Mouse (Mus musculus): Measurements from ENCODE around the gene Plekhm1. TPM values are rescaled to one million over a fixed set of nuclear protein-coding genes. Genes with fewer than 3 reads are reported as not detected.
A peak's percentile ranks its signal among the peaks of the same experiment; 100 is the strongest.

Plekhm1 gene
- polyA plus RNA-seq, 1 experiment from 2014 or later: 9.2 TPM

- peaks cover 29% of the 10 kb centered on the region for H3K27me3 ChIP-seq (ENCODE audit: insufficient read depth, low read length)
- no peak for ATAC-seq (ENCODE audit: low FRiP score, low TSS enrichment)
- no peaks in the 10 kb centered on the region for H3K9me3 ChIP-seq (ENCODE audit: low read length)
- no peak overlapping the region for H3K4me3 ChIP-seq (ENCODE audit: low read length)
- H3K36me3 ChIP-seq (ENCODE audit: insufficient read depth, low read length): peaks cover 14% of the 10 kb centered on the region; the same call in 1 of the 2 replicates
- no peak overlapping the region for H3K4me2 ChIP-seq (replicated peaks; ENCODE audit: low read depth, low read length)
- H3K4me1 ChIP-seq (ENCODE audit: insufficient read depth, low read length): peaks cover 41% of the 10 kb centered on the region
- H3K27ac ChIP-seq (ENCODE audit: low read length): peak overlapping the region; percentile 13; the same call in 1 of the 2 replicates
- no peak overlapping the region for H3K9ac ChIP-seq (replicated peaks; ENCODE audit: low read length)
- 89% methylated on average over 3 of the region's 3 CpGs for WGBS
Measured at GRCm38 (mm10) chr11:103365022-103365421, 47.5 kb downstream of the Plekhm1 start.

DNA sequence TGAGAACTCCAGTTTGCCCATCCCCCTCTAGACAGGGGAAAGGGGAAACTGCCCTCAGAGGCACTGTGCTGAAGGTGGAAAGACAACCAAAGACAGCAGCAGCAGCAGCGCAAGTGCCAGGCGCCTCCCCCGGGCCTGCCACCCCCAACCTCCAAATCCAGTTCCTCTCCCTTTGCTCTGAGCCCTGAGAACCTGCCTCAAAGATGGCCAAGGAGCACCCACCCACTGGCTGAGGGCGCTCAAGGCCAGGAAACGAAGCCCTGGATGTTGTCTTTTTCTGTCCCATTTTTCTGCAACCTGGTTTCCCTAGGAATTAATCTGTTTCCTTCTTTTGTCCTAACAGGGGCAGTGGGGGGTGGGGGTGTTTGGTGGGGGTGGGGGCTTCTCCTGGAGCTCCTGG lies 48.2 kb downstream of the Plekhm1 start:
- peak overlapping the region; percentile 95 for H3K4me2 ChIP-seq (replicated peaks; ENCODE audit: low read depth, low read length)

DNA sequence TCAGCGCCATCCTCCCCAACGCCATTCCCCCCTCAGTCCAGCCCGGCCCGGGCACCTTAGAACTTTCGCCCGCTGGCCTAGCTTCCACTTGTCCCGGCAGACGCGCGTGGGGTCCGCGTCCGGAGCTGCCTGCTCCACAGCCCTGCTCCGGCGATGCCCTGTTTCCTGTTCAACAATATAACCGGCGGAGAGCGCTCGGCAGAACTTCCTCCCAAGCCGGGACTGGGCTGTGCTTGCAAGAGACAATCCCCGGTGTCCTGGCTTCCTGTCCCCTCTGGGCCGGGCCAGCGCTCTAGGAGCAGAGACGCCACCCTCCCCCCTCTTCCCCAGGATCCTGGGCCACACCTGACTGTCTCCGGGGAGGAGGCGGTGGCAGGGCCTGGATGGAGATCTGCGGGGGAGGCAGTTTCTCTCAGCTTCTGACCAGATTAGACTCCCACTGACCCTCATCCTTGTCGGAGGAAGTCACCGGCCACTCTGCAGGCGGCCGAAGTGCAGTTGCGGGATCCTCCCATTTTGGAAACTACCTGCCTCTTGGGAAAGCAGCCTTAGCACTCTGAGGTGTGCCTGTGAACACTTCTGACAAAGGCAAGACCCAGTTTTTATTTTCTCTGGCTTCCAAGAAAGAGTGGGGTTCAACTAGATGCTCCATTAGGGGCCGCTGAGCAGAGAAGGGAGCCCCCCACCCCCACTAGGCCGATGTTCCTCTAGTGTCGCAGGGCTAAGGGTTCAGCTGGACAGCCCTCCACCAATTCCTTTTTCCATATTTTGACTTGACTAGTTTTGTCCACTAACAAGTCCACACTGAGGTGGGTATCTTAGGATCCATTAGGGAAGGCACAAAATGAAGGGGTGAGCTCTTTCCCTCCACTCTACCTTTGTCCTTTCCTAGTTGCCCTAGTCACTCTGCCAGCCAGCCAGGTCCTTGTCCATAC lies 49.0 kb downstream of the Plekhm1 start, which contains the start of gene Arhgap27:
Arhgap27 (minus strand) TSS at position 479 of the 935 bp plus-strand sequence.
- H3K27ac ChIP-seq (ENCODE audit: low read length): peak within 1 kb of the TSS; percentile 81
- H3K9ac ChIP-seq (replicated peaks; ENCODE audit: low read length): peak within 1 kb of the TSS; percentile 61
- ATAC-seq (ENCODE audit: low FRiP score, low TSS enrichment): peak; percentile 46
- H3K4me1 ChIP-seq (ENCODE audit: insufficient read depth, low read length): peaks cover 55% of the 10 kb centered on the region
- no peaks in the 10 kb centered on the region for H3K9me3 ChIP-seq (ENCODE audit: low read length)
- H3K4me2 ChIP-seq (replicated peaks; ENCODE audit: low read depth, low read length): peak within 1 kb of the TSS; percentile 95
- WGBS: 1% methylated on average over 35 of the region's 35 CpGs
- H3K27me3 ChIP-seq (ENCODE audit: insufficient read depth, low read length): peaks cover 29% of the 10 kb centered on the region
- peak within 1 kb of the TSS; percentile 48 for H3K4me3 ChIP-seq (ENCODE audit: low read length)
- peaks cover 11% of the 10 kb centered on the region; the same call in 1 of the 2 replicates for H3K36me3 ChIP-seq (ENCODE audit: insufficient read depth, low read length)

More for the DNA sequence above, 48.2 kb downstream of the Plekhm1 start:
- Histone ChIP-seq H3K4me1 (ENCODE audit: insufficient read depth, low read length) (peaks cover 48% of the 10 kb centered on the region), H3K9ac (replicated peaks; ENCODE audit: low read length) (no peak overlapping the region), H3K9me3 (ENCODE audit: low read length) (no peaks in the 10 kb centered on the region), H3K36me3 (ENCODE audit: insufficient read depth, low read length) (peaks cover 14% of the 10 kb centered on the region; the same call in 1 of the 2 replicates), H3K27ac (ENCODE audit: low read length) (peak overlapping the region; percentile 81), H3K4me3 (ENCODE audit: low read length) (no peak overlapping the region), H3K27me3 (ENCODE audit: insufficient read depth, low read length) (peaks cover 29% of the 10 kb centered on the region)
- 44% methylated on average over 5 of the region's 5 CpGs for WGBS
- ATAC-seq (ENCODE audit: low FRiP score, low TSS enrichment): no peak

DNA sequence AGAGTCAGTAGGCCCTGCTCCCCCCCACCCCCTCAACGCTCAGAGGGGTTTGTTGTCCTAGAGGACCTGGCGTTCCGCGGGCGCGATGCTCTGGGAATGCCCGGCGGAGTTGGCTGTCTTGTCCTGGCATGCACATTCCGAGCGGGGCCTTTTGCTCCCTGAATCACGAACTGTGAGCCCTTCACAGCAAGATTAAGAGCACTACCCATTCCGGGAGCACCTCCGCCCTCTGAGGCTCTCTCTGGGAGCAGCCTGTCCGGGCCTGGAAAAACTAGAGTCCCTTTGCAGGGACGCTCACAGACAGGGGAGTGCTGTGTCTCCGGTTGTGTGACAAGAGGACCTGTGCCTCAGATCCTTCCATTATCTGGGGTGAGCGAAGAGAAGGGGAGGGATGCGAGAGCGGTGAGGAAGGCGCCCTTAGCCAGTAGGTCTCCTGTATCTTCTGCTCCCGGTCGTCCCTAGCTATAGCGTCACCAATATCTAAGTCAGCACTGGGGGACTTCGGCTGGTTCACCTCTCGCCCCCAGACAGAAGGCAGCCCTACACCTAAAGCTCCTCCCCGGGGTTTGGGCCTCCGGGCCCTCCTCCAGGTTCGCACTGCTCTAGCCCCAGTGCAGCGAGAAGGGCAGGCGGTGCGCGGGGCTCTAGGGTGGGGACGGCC lies 49.8 kb downstream of the Plekhm1 start:
- peaks cover 57% of the 10 kb centered on the region for H3K4me1 ChIP-seq (ENCODE audit: insufficient read depth, low read length)
- under 1% methylated on average over 33 of the region's 33 CpGs for WGBS
- peak; percentile 35 for ATAC-seq (ENCODE audit: low FRiP score, low TSS enrichment)
- H3K9me3 ChIP-seq (ENCODE audit: low read length): no peaks in the 10 kb centered on the region
- H3K27me3 ChIP-seq (ENCODE audit: insufficient read depth, low read length): peaks cover 29% of the 10 kb centered on the region
- H3K4me2 ChIP-seq (replicated peaks; ENCODE audit: low read depth, low read length): peak overlapping the region; percentile 95
- peak overlapping the region; percentile 81 for H3K27ac ChIP-seq (ENCODE audit: low read length)
- H3K36me3 ChIP-seq (ENCODE audit: insufficient read depth, low read length): peaks cover 10% of the 10 kb centered on the region; the same call in 1 of the 2 replicates
- H3K4me3 ChIP-seq (ENCODE audit: low read length): peak overlapping the region; percentile 48
- H3K9ac ChIP-seq (replicated peaks; ENCODE audit: low read length): peak overlapping the region; percentile 61

- peaks cover 29% of the 10 kb centered on the region for H3K27me3 ChIP-seq (ENCODE audit: insufficient read depth, low read length)
- H3K9ac ChIP-seq (replicated peaks; ENCODE audit: low read length): peak overlapping the region; percentile 61
- WGBS: 5% methylated on average over 13 of the region's 13 CpGs
- no peaks in the 10 kb centered on the region for H3K9me3 ChIP-seq (ENCODE audit: low read length)
- H3K4me2 ChIP-seq (replicated peaks; ENCODE audit: low read depth, low read length): peak overlapping the region; percentile 95
- H3K36me3 ChIP-seq (ENCODE audit: insufficient read depth, low read length): peaks cover 4% of the 10 kb centered on the region; the same call in 1 of the 2 replicates
- ATAC-seq (ENCODE audit: low FRiP score, low TSS enrichment): peak; percentile 47; the same call in 1 of the 2 replicates
- peaks cover 58% of the 10 kb centered on the region for H3K4me1 ChIP-seq (ENCODE audit: insufficient read depth, low read length)
- H3K4me3 ChIP-seq (ENCODE audit: low read length): peak overlapping the region; percentile 48
- H3K27ac ChIP-seq (ENCODE audit: low read length): peak overlapping the region; percentile 81
Measured at GRCm38 (mm10) chr11:103362054-103362432, 50.4 kb downstream of the Plekhm1 start.

GRCm38 (mm10) chr11:103361396-103362053 lies 51.0 kb downstream of the Plekhm1 start:
- Histone ChIP-seq H3K36me3 (ENCODE audit: insufficient read depth, low read length) (no peaks in the 10 kb centered on the region; the same call in 1 of the 2 replicates), H3K27me3 (ENCODE audit: insufficient read depth, low read length) (peaks cover 29% of the 10 kb centered on the region), H3K4me3 (ENCODE audit: low read length) (peak overlapping the region; percentile 48), H3K27ac (ENCODE audit: low read length) (peak overlapping the region; percentile 81), H3K4me1 (ENCODE audit: insufficient read depth, low read length) (peaks cover 63% of the 10 kb centered on the region), H3K9me3 (ENCODE audit: low read length) (no peaks in the 10 kb centered on the region), H3K4me2 (replicated peaks; ENCODE audit: low read depth, low read length) (peak overlapping the region; percentile 95), H3K9ac (replicated peaks; ENCODE audit: low read length) (peak overlapping the region; percentile 77)
- WGBS: 3% methylated on average over 25 of the region's 25 CpGs
- ATAC-seq (ENCODE audit: low FRiP score, low TSS enrichment): peak; percentile 33; the same call in 1 of the 2 replicates

DNA sequence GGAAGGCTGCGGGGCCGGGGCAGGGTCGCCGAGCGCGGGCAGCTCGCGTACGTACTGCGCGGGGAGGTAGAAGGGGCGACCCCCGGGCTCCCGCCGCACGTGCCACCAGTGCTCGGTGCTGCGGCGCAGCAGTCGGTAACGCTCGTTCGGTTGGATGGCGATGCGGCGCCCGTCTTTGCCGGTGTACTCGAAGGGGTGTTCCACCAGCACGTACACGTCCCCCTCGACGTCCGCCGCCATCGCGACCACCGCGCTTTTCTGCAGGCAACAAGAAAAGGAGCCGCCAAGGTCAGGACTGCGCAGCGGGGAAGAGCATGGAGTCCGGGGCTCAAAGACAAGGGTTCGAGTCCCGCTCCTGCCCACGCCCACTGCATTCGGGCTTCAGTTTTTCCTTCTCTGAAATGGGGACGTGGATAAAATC lies 51.8 kb downstream of the Plekhm1 start:
- Histone ChIP-seq H3K27ac (ENCODE audit: low read length) (peak overlapping the region; percentile 57; the same call in 1 of the 2 replicates), H3K4me3 (ENCODE audit: low read length) (peak overlapping the region; percentile 48), H3K4me2 (replicated peaks; ENCODE audit: low read depth, low read length) (peak overlapping the region; percentile 95), H3K9me3 (ENCODE audit: low read length) (no peaks in the 10 kb centered on the region), H3K36me3 (ENCODE audit: insufficient read depth, low read length) (no peaks in the 10 kb centered on the region), H3K4me1 (ENCODE audit: insufficient read depth, low read length) (peaks cover 72% of the 10 kb centered on the region), H3K9ac (replicated peaks; ENCODE audit: low read length) (peak overlapping the region; percentile 77), H3K27me3 (ENCODE audit: insufficient read depth, low read length) (peaks cover 29% of the 10 kb centered on the region)
- no peak for ATAC-seq (ENCODE audit: low FRiP score, low TSS enrichment)
- WGBS: 3% methylated on average over 48 of the region's 48 CpGs

DNA sequence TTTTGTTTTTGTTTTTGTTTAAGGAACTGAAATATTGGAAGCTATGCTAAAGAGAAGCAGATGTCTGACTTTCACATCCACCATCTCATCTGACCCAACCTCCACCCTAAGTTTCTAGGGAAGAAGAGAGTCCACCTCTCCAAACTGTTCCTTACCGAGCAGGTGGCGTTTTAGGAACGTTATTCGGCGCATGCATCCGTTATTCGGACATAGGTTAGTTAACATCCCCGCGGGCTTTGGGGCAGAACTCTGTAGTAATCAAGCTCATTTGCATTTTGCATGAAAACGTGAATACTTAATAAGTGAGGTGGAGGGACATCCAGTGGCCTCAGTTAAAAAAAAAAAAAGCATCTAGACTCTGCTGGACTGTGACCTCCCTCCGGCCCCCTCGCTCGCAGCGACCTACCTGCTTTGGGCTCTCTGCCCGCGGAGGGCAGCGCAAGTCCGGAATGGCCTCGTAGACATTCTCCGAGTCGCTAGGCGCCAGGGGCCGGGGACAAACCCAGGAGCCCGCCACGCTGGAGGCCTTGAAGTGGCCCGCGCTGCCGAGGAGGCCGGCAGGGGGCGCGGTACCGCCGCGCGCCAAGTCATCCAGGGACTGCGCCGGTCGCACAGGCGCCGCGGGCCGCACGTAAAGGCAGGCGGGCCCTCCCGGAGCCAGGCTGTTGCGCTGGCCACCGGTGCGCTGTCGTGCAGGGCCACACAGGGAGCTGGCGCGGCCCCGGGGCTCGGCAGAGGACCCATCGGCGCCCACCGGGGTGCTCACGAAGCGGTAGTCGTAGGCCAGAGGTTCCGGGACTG lies 52.4 kb downstream of the Plekhm1 start:
- no peaks in the 10 kb centered on the region for H3K36me3 ChIP-seq (ENCODE audit: insufficient read depth, low read length)
- peak overlapping the region; percentile 57; the same call in 1 of the 2 replicates for H3K27ac ChIP-seq (ENCODE audit: low read length)
- H3K4me2 ChIP-seq (replicated peaks; ENCODE audit: low read depth, low read length): peak overlapping the region; percentile 95
- 1% methylated on average over 60 of the region's 60 CpGs for WGBS
- H3K9ac ChIP-seq (replicated peaks; ENCODE audit: low read length): peak overlapping the region; percentile 77
- H3K9me3 ChIP-seq (ENCODE audit: low read length): no peaks in the 10 kb centered on the region
- peaks cover 29% of the 10 kb centered on the region for H3K27me3 ChIP-seq (ENCODE audit: insufficient read depth, low read length)
- H3K4me3 ChIP-seq (ENCODE audit: low read length): peak overlapping the region; percentile 48
- H3K4me1 ChIP-seq (ENCODE audit: insufficient read depth, low read length): peaks cover 73% of the 10 kb centered on the region
- ATAC-seq (ENCODE audit: low FRiP score, low TSS enrichment): peak; percentile 23; the same call in 1 of the 2 replicates
